9 mouse cellular contexts compared by ENCODE assay signal in genomic region chr3:126746148-126746803, GRCm38 (mm10).
DNase-seq lines count a peak whose midpoint lies in the region; ATAC-seq lines count a peak whose summit lies in the region.
"Had no signal": no experiment of that assay in that cellular context is flagged by ENCODE, and none has a peak within 500 bp of the region (broad histone marks: within the 10 kb centered on the region; RNA-seq: fewer than 3 reads in every experiment).

No protein-coding gene starts in this region.

- no peak overlapping the region for H3K4me2 ChIP-seq in kidney, embryonic 16.5 days (replicated peaks; ENCODE audit: low read depth, low read length)
- H3K4me2 ChIP-seq: limb, embryonic 13.5 days had no signal

- ATAC-seq in kidney, embryonic 16.5 days (ENCODE audit: low FRiP score, low TSS enrichment): peak; percentile 54; the same call in 1 of the 2 replicates

- H3K4me1 ChIP-seq in kidney, embryonic 16.5 days (ENCODE audit: insufficient read depth, low read length): peaks cover 5% of the 10 kb centered on the region; the same call in 1 of the 2 replicates

- no peaks in the 10 kb centered on the region for H3K27me3 ChIP-seq in kidney, embryonic 16.5 days (ENCODE audit: insufficient read depth, low read length)
- H3K27me3 ChIP-seq: limb, embryonic 13.5 days had no signal

- DNase-seq in adrenal gland, adult 2 months: peak; percentile 27
- no peak for DNase-seq in adrenal gland, adult 8-10 months
- DNase-seq in urinary bladder, postnatal 14 days (ENCODE audit: low spot score): peak; percentile 11
- no peak for DNase-seq in urinary bladder, postnatal 4 days (ENCODE audit: low spot score in 2 of 2)
- DNase-seq in right cerebral cortex, postnatal 14 days: no peak
- no peak for DNase-seq in left cerebral cortex, postnatal 14 days (ENCODE audit: low spot score in 2 of 2)
- DNase-seq in right cerebral cortex, adult 2 months (ENCODE audit: low spot score in 2 of 2): no peak

- no peaks in the 10 kb centered on the region for H3K36me3 ChIP-seq in kidney, embryonic 16.5 days (ENCODE audit: insufficient read depth, low read length)
- H3K36me3 ChIP-seq: limb, embryonic 13.5 days had no signal

- WGBS in kidney, embryonic 16.5 days: 60% methylated on average over 11 of the region's 11 CpGs

- intact Hi-C loops in left cerebral cortex, postnatal 14 days (cut with DNase I): no loop called here

- H3K27ac ChIP-seq in kidney, embryonic 16.5 days (ENCODE audit: low read length): no peak overlapping the region
- H3K27ac ChIP-seq: limb, embryonic 13.5 days had no signal

- H3K9ac ChIP-seq in kidney, embryonic 16.5 days (replicated peaks; ENCODE audit: low read length): no peak overlapping the region
- H3K9ac ChIP-seq: limb, embryonic 13.5 days had no signal

- H3K4me3 ChIP-seq in kidney, embryonic 16.5 days (ENCODE audit: low read length): no peak overlapping the region
- H3K4me3 ChIP-seq: limb, embryonic 13.5 days had no signal

- H3K9me3 ChIP-seq in kidney, embryonic 16.5 days (ENCODE audit: low read length): no peaks in the 10 kb centered on the region
- H3K9me3 ChIP-seq: limb, embryonic 13.5 days had no signal

Comparison
In these comparisons a context has a peak if more than half of its experiments do, and no peak if none do; other contexts are left out.
1. DNase-seq: peak in adrenal gland, adult 2 months (single experiment) and urinary bladder, postnatal 14 days (single experiment); none in adrenal gland, adult 8-10 months (single experiment), urinary bladder, postnatal 4 days (0 of 2), right cerebral cortex, postnatal 14 days (single experiment), left cerebral cortex, postnatal 14 days (0 of 2) and right cerebral cortex, adult 2 months (0 of 2).